Mouse (Mus musculus) ZHBTc4 (cell line): ENCODE results near the gene Ltbp3.
A peak's percentile ranks its signal among the peaks of the same experiment; 100 is the strongest.

ENCODE experiments used
- DNase-seq: peaks from one replicate; pipeline ENCODE4 v3.0.0-alpha.2; 2011; ENCODE audit warnings: low read depth, low spot score

The Ltbp3 gene

GRCm38 (mm10) chr19:5806051-5806808 is 65.5 kb downstream of the Ltbp3 start:
- peak; percentile 89 for DNase-seq

DNA sequence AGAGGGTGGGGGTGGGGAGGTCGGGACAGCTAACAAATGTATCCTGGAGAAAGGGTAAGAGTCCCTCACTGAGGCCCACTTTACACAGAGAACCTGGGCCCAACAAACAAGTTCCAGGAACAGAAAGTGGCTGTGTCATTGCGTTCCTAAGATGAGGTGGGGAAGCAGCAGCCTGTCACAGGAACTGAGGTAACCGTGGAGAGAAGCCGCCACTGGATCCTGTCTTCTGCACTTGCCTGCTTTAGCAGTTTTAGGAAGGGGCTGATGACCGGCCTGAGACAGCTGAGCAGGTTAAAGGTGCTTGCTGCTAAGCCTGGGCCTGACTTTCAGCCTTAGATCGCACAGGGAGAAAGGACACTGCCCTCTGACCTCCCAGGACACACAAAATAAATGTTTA is 66.1 kb downstream of the Ltbp3 start:
- no peak for DNase-seq

- DNase-seq = no peak
Observed at GRCm38 (mm10) chr19:5807740-5808139, 67.0 kb downstream of the Ltbp3 start.
